Mouse (Mus musculus) cerebellum, adult 2 months (tissue): ENCODE data around the gene Plcxd3.

Experiments used
- CTCF ChIP-seq: fragments of 200-500 bp; IDR thresholded peaks from 2 replicates; pipeline ENCODE4 v1.5.1; 2011; ENCODE audit warnings: low read depth, mild to moderate bottlenecking, control low read depth, low read length, moderate library complexity, borderline replicate concordance; ENCODE audit not compliant: insufficient read depth
- POLR2A ChIP-seq: fragments of 200-500 bp; IDR thresholded peaks from 2 replicates; pipeline ENCODE4 v1.6.1; 2011; ENCODE audit warnings: low read length, control low read depth, borderline replicate concordance; ENCODE audit not compliant: insufficient read depth

GRCm38 (mm10) chr15:4524598-4524997 is 149.3 kb downstream of the Plcxd3 start:
- no peak for TF ChIP-seq CTCF
- no peak for TF ChIP-seq POLR2A
